Mouse (Mus musculus): ENCODE results near the gene Glg1. TPM values are rescaled to one million over a fixed set of nuclear protein-coding genes. Genes with fewer than 3 reads are reported as not detected.
"Not testable (repeated sequence)": the region's sequence is repeated elsewhere in the genome, so short reads cannot be mapped to it uniquely, and the experiment has no call there.

The Glg1 gene
- polyA plus RNA-seq, 1 experiment from 2014 or later: 75.3 TPM

DNA sequence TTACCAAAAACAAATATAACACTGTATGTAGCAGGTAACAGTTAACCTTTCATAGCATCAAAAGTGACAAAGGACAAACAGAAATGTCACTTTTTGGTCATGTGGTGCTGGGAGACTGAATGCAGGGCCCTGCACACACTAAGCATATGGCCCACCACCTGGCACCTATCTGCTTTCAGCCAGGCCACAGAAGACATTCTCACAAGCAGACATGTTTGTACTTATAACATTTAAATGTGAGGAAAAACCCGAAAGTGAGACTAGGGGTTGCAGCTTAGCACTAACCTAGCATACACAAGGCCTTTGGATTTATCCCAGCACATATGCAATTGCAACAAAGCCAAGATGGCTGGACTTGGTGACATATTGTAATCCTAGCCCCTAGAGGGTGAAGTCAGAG is 39.0 kb upstream of the Glg1 start:
- H3K27ac ChIP-seq (ENCODE audit: low read depth, low read length): no peak overlapping the region
- ATAC-seq (ENCODE audit: low FRiP score) (no peak), DNase-seq (ENCODE audit: low spot score) (no peak)
- H3K9me3 ChIP-seq (ENCODE audit: control insufficient read depth, low read length): no peaks in the 10 kb centered on the region
- H3K27me3 ChIP-seq (ENCODE audit: control insufficient read depth, insufficient read depth, low read length): no peaks in the 10 kb centered on the region
- peaks cover 6% of the 10 kb centered on the region for H3K36me3 ChIP-seq (ENCODE audit: control insufficient read depth, insufficient read depth, low read length)
- no peak overlapping the region for H3K4me2 ChIP-seq (replicated peaks; ENCODE audit: low read depth, low read length)
- H3K4me3 ChIP-seq (ENCODE audit: low read depth, low read length): no peak overlapping the region
- no peak overlapping the region for H3K9ac ChIP-seq (ENCODE audit: low read depth, low read length)
- peaks cover 3% of the 10 kb centered on the region; the same call in 1 of the 2 replicates for H3K4me1 ChIP-seq (replicated peaks; ENCODE audit: control insufficient read depth, insufficient read depth, low read length)
- 94% methylated on average over 1 of the region's 1 CpGs for WGBS

GRCm38 (mm10) chr8:111291733-111292132 is 32.7 kb upstream of the Glg1 start:
- no peak for DNase-seq (ENCODE audit: low spot score)
- no peak overlapping the region for H3K27ac ChIP-seq (ENCODE audit: low read depth, low read length)
- H3K36me3 ChIP-seq (ENCODE audit: control insufficient read depth, insufficient read depth, low read length): peaks cover 10% of the 10 kb centered on the region
- H3K9ac ChIP-seq (ENCODE audit: low read depth, low read length): no peak overlapping the region
- no peaks in the 10 kb centered on the region for H3K27me3 ChIP-seq (ENCODE audit: control insufficient read depth, insufficient read depth, low read length)
- no peak overlapping the region for H3K4me3 ChIP-seq (ENCODE audit: low read depth, low read length)
- no peaks in the 10 kb centered on the region for H3K9me3 ChIP-seq (ENCODE audit: control insufficient read depth, low read length)
- 97% methylated on average over 7 of the region's 7 CpGs for whole genome bisulfite sequencing
- ATAC-seq (ENCODE audit: low FRiP score): no peak
- H3K4me2 ChIP-seq (replicated peaks; ENCODE audit: low read depth, low read length): no peak overlapping the region
- H3K4me1 ChIP-seq (replicated peaks; ENCODE audit: control insufficient read depth, insufficient read depth, low read length): no peaks in the 10 kb centered on the region

DNA sequence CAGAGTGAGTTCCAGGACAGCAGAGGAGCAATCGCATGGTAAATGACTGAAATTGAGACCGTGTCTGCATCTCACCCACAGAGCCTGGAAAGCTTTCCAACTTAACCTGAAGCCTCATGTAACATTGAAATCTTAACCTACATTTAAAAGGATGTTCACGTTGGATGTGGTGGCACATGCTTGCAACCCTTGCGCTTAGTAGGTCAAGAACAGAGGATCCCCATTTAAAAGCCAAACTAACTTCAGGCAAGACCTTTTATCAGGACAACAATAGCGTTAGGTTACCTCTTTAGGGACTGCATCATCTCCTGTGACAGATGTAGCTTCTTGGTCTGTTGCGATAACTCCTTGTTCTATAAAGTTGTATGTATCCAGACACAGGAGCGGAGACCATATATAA is 31.6 kb upstream of the Glg1 start:
- 98% methylated on average over 7 of the region's 7 CpGs for WGBS
- Histone ChIP-seq H3K4me3 (ENCODE audit: low read depth, low read length) (no peak overlapping the region), H3K4me1 (replicated peaks; ENCODE audit: control insufficient read depth, insufficient read depth, low read length) (no peaks in the 10 kb centered on the region), H3K4me2 (replicated peaks; ENCODE audit: low read depth, low read length) (no peak overlapping the region), H3K27me3 (ENCODE audit: control insufficient read depth, insufficient read depth, low read length) (no peaks in the 10 kb centered on the region), H3K36me3 (ENCODE audit: control insufficient read depth, insufficient read depth, low read length) (peaks cover 10% of the 10 kb centered on the region; the same call in 1 of the 2 replicates), H3K9ac (ENCODE audit: low read depth, low read length) (no peak overlapping the region), H3K9me3 (ENCODE audit: control insufficient read depth, low read length) (no peaks in the 10 kb centered on the region), H3K27ac (ENCODE audit: low read depth, low read length) (no peak overlapping the region)
- DNase-seq (ENCODE audit: low spot score): no peak
- ATAC-seq (ENCODE audit: low FRiP score): no peak

GRCm38 (mm10) chr8:111285603-111286002 is 26.6 kb upstream of the Glg1 start:
- H3K27me3 ChIP-seq (ENCODE audit: control insufficient read depth, insufficient read depth, low read length): no peaks in the 10 kb centered on the region
- H3K27ac ChIP-seq (ENCODE audit: low read depth, low read length): no peak overlapping the region
- peaks cover 12% of the 10 kb centered on the region; the same call in 1 of the 2 replicates for H3K36me3 ChIP-seq (ENCODE audit: control insufficient read depth, insufficient read depth, low read length)
- no peaks in the 10 kb centered on the region for H3K9me3 ChIP-seq (ENCODE audit: control insufficient read depth, low read length)
- DNase-seq (ENCODE audit: low spot score) (no peak), ATAC-seq (ENCODE audit: low FRiP score) (no peak)
- H3K4me1 ChIP-seq (replicated peaks; ENCODE audit: control insufficient read depth, insufficient read depth, low read length): no peaks in the 10 kb centered on the region
- H3K4me2 ChIP-seq (replicated peaks; ENCODE audit: low read depth, low read length): no peak overlapping the region
- H3K4me3 ChIP-seq (ENCODE audit: low read depth, low read length): no peak overlapping the region
- no peak overlapping the region for H3K9ac ChIP-seq (ENCODE audit: low read depth, low read length)
- WGBS: 93% methylated on average over 4 of the region's 4 CpGs

DNA sequence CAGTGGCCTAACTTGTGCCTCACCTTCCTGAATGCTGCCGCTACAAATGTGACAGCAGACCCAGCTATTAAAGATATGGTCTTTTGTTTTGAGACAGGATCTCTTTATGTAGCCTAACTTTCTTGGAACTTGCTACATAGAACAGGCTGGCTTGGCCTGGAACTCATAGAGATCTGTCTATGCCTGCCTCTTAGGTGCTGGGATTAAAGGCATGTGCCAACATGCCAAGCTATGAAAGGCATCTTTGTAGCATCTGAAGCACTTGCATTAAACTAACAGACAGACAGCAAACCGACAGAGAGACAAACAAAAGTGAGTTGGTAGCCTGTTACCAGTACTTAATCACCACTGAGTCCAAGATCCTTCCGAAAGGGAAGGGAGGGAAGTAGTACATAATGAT is 23.1 kb upstream of the Glg1 start:
- no peaks in the 10 kb centered on the region for H3K27me3 ChIP-seq (ENCODE audit: control insufficient read depth, insufficient read depth, low read length)
- WGBS: 96% methylated on average over 3 of the region's 3 CpGs
- no peaks in the 10 kb centered on the region for H3K4me1 ChIP-seq (replicated peaks; ENCODE audit: control insufficient read depth, insufficient read depth, low read length)
- peaks cover 15% of the 10 kb centered on the region; the same call in 1 of the 2 replicates for H3K36me3 ChIP-seq (ENCODE audit: control insufficient read depth, insufficient read depth, low read length)
- H3K9me3 ChIP-seq (ENCODE audit: control insufficient read depth, low read length): no peaks in the 10 kb centered on the region
- H3K9ac ChIP-seq (ENCODE audit: low read depth, low read length): no peak overlapping the region
- H3K27ac ChIP-seq (ENCODE audit: low read depth, low read length): no peak overlapping the region
- no peak overlapping the region for H3K4me2 ChIP-seq (replicated peaks; ENCODE audit: low read depth, low read length)
- DNase-seq (ENCODE audit: low spot score) (no peak), ATAC-seq (ENCODE audit: low FRiP score) (no peak)
- H3K4me3 ChIP-seq (ENCODE audit: low read depth, low read length): no peak overlapping the region

DNA sequence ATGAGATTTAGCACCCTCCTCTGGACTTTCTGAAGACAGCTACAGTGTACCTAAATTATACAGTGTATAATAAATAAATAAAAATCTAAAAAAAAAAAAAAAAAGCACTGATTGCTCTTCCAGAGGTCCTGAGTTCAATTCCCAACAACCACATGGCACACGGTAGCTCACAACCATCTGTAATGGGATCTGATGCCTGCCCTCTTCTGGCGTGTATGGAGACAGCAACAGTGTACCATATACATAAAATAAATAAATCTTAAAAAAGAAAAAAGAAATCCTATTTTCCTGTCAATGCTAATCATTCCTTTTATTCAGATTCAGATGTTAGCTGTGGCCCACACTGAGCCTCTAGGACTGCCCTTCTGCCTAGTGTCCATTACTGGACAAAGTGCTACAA is 9.3 kb upstream of the Glg1 start:
- no peak overlapping the region for H3K27ac ChIP-seq (ENCODE audit: low read depth, low read length)
- no peaks in the 10 kb centered on the region for H3K36me3 ChIP-seq (ENCODE audit: control insufficient read depth, insufficient read depth, low read length)
- WGBS: 68% methylated on average over 2 of the region's 2 CpGs
- H3K9me3 ChIP-seq (ENCODE audit: control insufficient read depth, low read length): no peaks in the 10 kb centered on the region
- no peak overlapping the region for H3K9ac ChIP-seq (ENCODE audit: low read depth, low read length)
- no peak for ATAC-seq (ENCODE audit: low FRiP score)
- no peaks in the 10 kb centered on the region for H3K4me1 ChIP-seq (replicated peaks; ENCODE audit: control insufficient read depth, insufficient read depth, low read length)
- no peak for DNase-seq (ENCODE audit: low spot score)
- H3K4me3 ChIP-seq (ENCODE audit: low read depth, low read length): no peak overlapping the region
- H3K27me3 ChIP-seq (ENCODE audit: control insufficient read depth, insufficient read depth, low read length): no peaks in the 10 kb centered on the region
- no peak overlapping the region for H3K4me2 ChIP-seq (replicated peaks; ENCODE audit: low read depth, low read length)

- H3K4me3 ChIP-seq (ENCODE audit: low read depth, low read length); H3K36me3 ChIP-seq (ENCODE audit: control insufficient read depth, insufficient read depth, low read length); H3K9me3 ChIP-seq (ENCODE audit: control insufficient read depth, low read length); H3K4me2 ChIP-seq (replicated peaks; ENCODE audit: low read depth, low read length); ATAC-seq (ENCODE audit: low FRiP score); H3K4me1 ChIP-seq (replicated peaks; ENCODE audit: control insufficient read depth, insufficient read depth, low read length); H3K27ac ChIP-seq (ENCODE audit: low read depth, low read length); DNase-seq (ENCODE audit: low spot score); H3K27me3 ChIP-seq (ENCODE audit: control insufficient read depth, insufficient read depth, low read length); H3K9ac ChIP-seq (ENCODE audit: low read depth, low read length): not testable (repeated sequence)
- 80% methylated on average over 7 of the region's 7 CpGs for WGBS
Observed at GRCm38 (mm10) chr8:111266161-111266560, 7.1 kb upstream of the Glg1 start.

DNA sequence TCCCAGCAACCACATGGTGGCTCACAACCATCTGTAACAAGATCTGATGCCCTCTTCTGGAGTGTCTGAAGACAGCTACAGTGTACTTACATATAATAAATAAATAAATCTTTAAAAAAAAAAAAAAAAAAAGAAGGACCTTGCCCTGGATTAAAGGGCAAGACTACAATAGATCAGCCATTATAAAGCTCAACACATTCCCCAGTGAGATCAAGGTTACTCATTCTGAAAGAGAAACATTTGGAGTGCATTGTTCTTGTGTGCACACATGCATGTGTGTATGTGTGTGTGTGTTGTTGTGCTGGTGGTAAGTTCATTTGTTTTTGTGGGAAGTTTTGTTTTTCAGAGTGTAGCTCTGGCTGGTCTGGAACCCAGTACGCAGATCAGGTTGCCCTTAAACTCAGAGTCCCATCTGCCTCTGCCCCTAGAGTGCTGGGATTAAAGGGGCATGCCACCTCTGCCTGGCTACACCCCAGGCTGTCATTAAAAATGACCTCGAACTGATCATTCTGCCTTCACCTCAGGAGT is 5.7 kb upstream of the Glg1 start:
- no peak for DNase-seq (ENCODE audit: low spot score)
- no peaks in the 10 kb centered on the region for H3K36me3 ChIP-seq (ENCODE audit: control insufficient read depth, insufficient read depth, low read length)

GRCm38 (mm10) chr8:111261981-111262381 is 3.0 kb upstream of the Glg1 start:
- Histone ChIP-seq H3K9ac (ENCODE audit: low read depth, low read length) (no peak overlapping the region), H3K4me1 (replicated peaks; ENCODE audit: control insufficient read depth, insufficient read depth, low read length) (no peaks in the 10 kb centered on the region), H3K36me3 (ENCODE audit: control insufficient read depth, insufficient read depth, low read length) (no peaks in the 10 kb centered on the region), H3K9me3 (ENCODE audit: control insufficient read depth, low read length) (no peaks in the 10 kb centered on the region), H3K4me3 (ENCODE audit: low read depth, low read length) (no peak overlapping the region), H3K27ac (ENCODE audit: low read depth, low read length) (no peak overlapping the region), H3K27me3 (ENCODE audit: control insufficient read depth, insufficient read depth, low read length) (no peaks in the 10 kb centered on the region), H3K4me2 (replicated peaks; ENCODE audit: low read depth, low read length) (no peak overlapping the region)
- ATAC-seq (ENCODE audit: low FRiP score) (no peak), DNase-seq (ENCODE audit: low spot score) (no peak)
- WGBS: 84% methylated on average over 4 of the region's 4 CpGs

More for the DNA sequence above, 5.7 kb upstream of the Glg1 start:
- no peak overlapping the region for H3K27ac ChIP-seq (ENCODE audit: low read depth, low read length)
- H3K27me3 ChIP-seq (ENCODE audit: control insufficient read depth, insufficient read depth, low read length): no peaks in the 10 kb centered on the region
- H3K9ac ChIP-seq (ENCODE audit: low read depth, low read length): no peak overlapping the region
- 73% methylated on average over 2 of the region's 2 CpGs for WGBS
- H3K4me1 ChIP-seq (replicated peaks; ENCODE audit: control insufficient read depth, insufficient read depth, low read length): no peaks in the 10 kb centered on the region
- H3K9me3 ChIP-seq (ENCODE audit: control insufficient read depth, low read length): no peaks in the 10 kb centered on the region
- no peak overlapping the region for H3K4me3 ChIP-seq (ENCODE audit: low read depth, low read length)
- no peak for ATAC-seq (ENCODE audit: low FRiP score)
- no peak overlapping the region for H3K4me2 ChIP-seq (replicated peaks; ENCODE audit: low read depth, low read length)
